Mouse (Mus musculus) stomach, embryonic 15.5 days (tissue): Measurements from ENCODE around the gene Fstl5. TPM values are rescaled to one million over a fixed set of nuclear protein-coding genes. Genes with fewer than 3 reads are reported as not detected.
"Not testable (repeated sequence)": the region's sequence is repeated elsewhere in the genome, so short reads cannot be mapped to it uniquely, and the experiment has no call there.

Source experiments
- ATAC-seq: fragments of 200-750 bp; cut with Nextera tagmentation; 2 replicates; pipeline ENCODE4 v1.8.0; 2017; ENCODE audit warnings: low read depth, moderate number of reproducible peaks, moderate TSS enrichment; ENCODE audit not compliant: insufficient read depth, low FRiP score
- H3K27ac ChIP-seq: fragments of 300-500 bp; sonication (generic); 2 replicates; pipeline ENCODE4 v1.5.1; 2015; ENCODE audit warnings: mild to moderate bottlenecking, inconsistent platforms
- H3K27me3 ChIP-seq: fragments of 300-500 bp; sonication (generic); replicated peaks from 2 replicates; pipeline ENCODE4 v1.6.1; 2015; ENCODE audit warnings: inconsistent platforms
- H3K36me3 ChIP-seq: fragments of 300-500 bp; sonication (generic); 2 replicates; pipeline ENCODE4 v1.6.1; 2015; ENCODE audit warnings: inconsistent platforms
- H3K4me1 ChIP-seq: fragments of 300-500 bp; sonication (generic); 2 replicates; pipeline ENCODE4 v1.6.1; 2015; ENCODE audit warnings: inconsistent platforms
- H3K4me2 ChIP-seq: fragments of 300-500 bp; sonication (generic); 2 replicates; pipeline ENCODE4 v1.6.1; 2015; ENCODE audit warnings: mild to moderate bottlenecking, inconsistent platforms
- H3K4me3 ChIP-seq: fragments of 300-500 bp; sonication (generic); replicated peaks from 2 replicates; pipeline ENCODE4 v1.5.1; 2015; ENCODE audit warnings: inconsistent platforms
- H3K9ac ChIP-seq: fragments of 300-500 bp; sonication (generic); 2 replicates; pipeline ENCODE4 v1.6.1; 2015; ENCODE audit warnings: inconsistent platforms
- H3K9me3 ChIP-seq: fragments of 300-500 bp; sonication (generic); 2 replicates; pipeline ENCODE4 v1.6.1; 2016; ENCODE audit warnings: inconsistent platforms
- WGBS: fragments of 180-500 bp; shearing (Covaris S2); methylation state at CpG from one replicate; pipeline ENCODE4 v1.1.7; 2015; 5-methylcytosine and 5-hydroxymethylcytosine counted together
- polyA plus RNA-seq: library from polyadenylated mRNA; unstranded; fragments of >200 nt; fragmentation: Nextera tagmentation; extraction: Ambion mirVana; gene quantifications from 2 replicates; pipeline ENCODE4 v1.2.1, GENCODE M21; 2015

Fstl5 gene
- polyA plus RNA-seq, 1 experiment from 2014 or later: 4.6 TPM

GRCm38 (mm10) chr3:76301026-76301773 lies 227.1 kb downstream of the Fstl5 start:
- 83% methylated on average over 2 of the region's 2 CpGs for WGBS
- no peak for ATAC-seq
- Histone ChIP-seq H3K4me1 (no peaks in the 10 kb centered on the region), H3K9me3 (no peaks in the 10 kb centered on the region), H3K36me3 (no peaks in the 10 kb centered on the region), H3K4me3 (no peak overlapping the region), H3K4me2 (no peak overlapping the region), H3K27me3 (no peaks in the 10 kb centered on the region), H3K9ac (no peak overlapping the region), H3K27ac (no peak overlapping the region)

- WGBS: 73% methylated on average over 3 of the region's 3 CpGs
- H3K9me3 ChIP-seq: no peaks in the 10 kb centered on the region
Measured at GRCm38 (mm10) chr3:76316991-76317390, 242.9 kb downstream of the Fstl5 start.

GRCm38 (mm10) chr3:76319531-76319930 lies 245.5 kb downstream of the Fstl5 start:
- Histone ChIP-seq H3K36me3 (no peaks in the 10 kb centered on the region), H3K9me3 (no peaks in the 10 kb centered on the region), H3K9ac (no peak overlapping the region), H3K4me2 (no peak overlapping the region), H3K27ac (no peak overlapping the region), H3K4me3 (no peak overlapping the region), H3K27me3 (no peaks in the 10 kb centered on the region), H3K4me1 (no peaks in the 10 kb centered on the region)
- WGBS: 91% methylated on average over 4 of the region's 4 CpGs
- no peak for ATAC-seq

More at GRCm38 (mm10) chr3:76316991-76317390, 242.9 kb downstream of the Fstl5 start:
- no peak overlapping the region for H3K4me3 ChIP-seq
- no peaks in the 10 kb centered on the region for H3K36me3 ChIP-seq
- H3K9ac ChIP-seq: no peak overlapping the region
- H3K27me3 ChIP-seq: no peaks in the 10 kb centered on the region
- no peaks in the 10 kb centered on the region for H3K4me1 ChIP-seq
- H3K4me2 ChIP-seq: no peak overlapping the region
- ATAC-seq: no peak
- H3K27ac ChIP-seq: no peak overlapping the region

GRCm38 (mm10) chr3:76322431-76322830 lies 248.4 kb downstream of the Fstl5 start:
- H3K36me3 ChIP-seq: no peaks in the 10 kb centered on the region
- no peak for ATAC-seq
- 83% methylated on average over 1 of the region's 1 CpGs for WGBS
- no peak overlapping the region for H3K27ac ChIP-seq
- no peaks in the 10 kb centered on the region for H3K4me1 ChIP-seq
- H3K9me3 ChIP-seq: no peaks in the 10 kb centered on the region
- H3K4me3 ChIP-seq: no peak overlapping the region
- no peak overlapping the region for H3K9ac ChIP-seq
- H3K27me3 ChIP-seq: no peaks in the 10 kb centered on the region
- no peak overlapping the region for H3K4me2 ChIP-seq

GRCm38 (mm10) chr3:76336922-76337321 lies 262.9 kb downstream of the Fstl5 start:
- H3K4me1 ChIP-seq: no peaks in the 10 kb centered on the region
- H3K9me3 ChIP-seq: no peaks in the 10 kb centered on the region
- H3K4me3 ChIP-seq: no peak overlapping the region
- H3K4me2 ChIP-seq: no peak overlapping the region
- no peak overlapping the region for H3K27ac ChIP-seq
- H3K27me3 ChIP-seq: no peaks in the 10 kb centered on the region
- H3K9ac ChIP-seq: no peak overlapping the region
- no peak for ATAC-seq
- WGBS: 73% methylated on average over 4 of the region's 4 CpGs
- no peaks in the 10 kb centered on the region for H3K36me3 ChIP-seq

- Histone ChIP-seq H3K4me1 (no peaks in the 10 kb centered on the region), H3K9ac (no peak overlapping the region), H3K4me3 (no peak overlapping the region), H3K9me3 (no peaks in the 10 kb centered on the region), H3K27me3 (no peaks in the 10 kb centered on the region), H3K4me2 (no peak overlapping the region), H3K27ac (no peak overlapping the region), H3K36me3 (no peaks in the 10 kb centered on the region)
- no peak for ATAC-seq
Measured at GRCm38 (mm10) chr3:76367000-76367399, 292.9 kb downstream of the Fstl5 start.

GRCm38 (mm10) chr3:76369910-76370309 lies 295.8 kb downstream of the Fstl5 start:
- Histone ChIP-seq H3K4me1 (no peaks in the 10 kb centered on the region), H3K4me2 (no peak overlapping the region), H3K4me3 (no peak overlapping the region), H3K36me3 (no peaks in the 10 kb centered on the region), H3K27ac (no peak overlapping the region), H3K27me3 (no peaks in the 10 kb centered on the region), H3K9ac (no peak overlapping the region), H3K9me3 (no peaks in the 10 kb centered on the region)
- ATAC-seq: no peak
- WGBS: 92% methylated on average over 4 of the region's 4 CpGs

- no peaks in the 10 kb centered on the region for H3K36me3 ChIP-seq
- H3K4me1 ChIP-seq: no peaks in the 10 kb centered on the region
- no peak overlapping the region for H3K9ac ChIP-seq
- H3K4me2 ChIP-seq: no peak overlapping the region
- WGBS: 79% methylated on average over 6 of the region's 6 CpGs
- no peak overlapping the region for H3K27ac ChIP-seq
- no peaks in the 10 kb centered on the region for H3K27me3 ChIP-seq
- H3K4me3 ChIP-seq: no peak overlapping the region
- no peak for ATAC-seq
- H3K9me3 ChIP-seq: no peaks in the 10 kb centered on the region
Measured at GRCm38 (mm10) chr3:76428775-76429372, 354.8 kb downstream of the Fstl5 start.

GRCm38 (mm10) chr3:76467229-76467874 lies 393.3 kb downstream of the Fstl5 start:
- Histone ChIP-seq H3K4me3 (no peak overlapping the region), H3K9ac (no peak overlapping the region), H3K27me3 (no peaks in the 10 kb centered on the region), H3K4me2 (no peak overlapping the region), H3K4me1 (no peaks in the 10 kb centered on the region), H3K36me3 (no peaks in the 10 kb centered on the region), H3K9me3 (no peaks in the 10 kb centered on the region), H3K27ac (no peak overlapping the region)
- ATAC-seq: no peak

- no peak overlapping the region for H3K4me2 ChIP-seq
- H3K27ac ChIP-seq: no peak overlapping the region
- 60% methylated on average over 1 of the region's 1 CpGs for WGBS
- ATAC-seq: no peak
- H3K27me3 ChIP-seq: no peaks in the 10 kb centered on the region
- no peaks in the 10 kb centered on the region for H3K4me1 ChIP-seq
- H3K4me3 ChIP-seq: no peak overlapping the region
- no peaks in the 10 kb centered on the region for H3K9me3 ChIP-seq
- no peak overlapping the region for H3K9ac ChIP-seq
- H3K36me3 ChIP-seq: no peaks in the 10 kb centered on the region
Measured at GRCm38 (mm10) chr3:76468147-76468546, 394.1 kb downstream of the Fstl5 start.

- H3K27ac ChIP-seq, H3K4me1 ChIP-seq, H3K27me3 ChIP-seq, ATAC-seq, H3K4me2 ChIP-seq, H3K9me3 ChIP-seq, H3K36me3 ChIP-seq, H3K9ac ChIP-seq, H3K4me3 ChIP-seq: not testable (repeated sequence)
- WGBS: 47% methylated on average over 3 of the region's 3 CpGs
Measured at GRCm38 (mm10) chr3:76507891-76508290, 433.8 kb downstream of the Fstl5 start.

- no peak overlapping the region for H3K9ac ChIP-seq
- ATAC-seq: no peak
- no peaks in the 10 kb centered on the region for H3K9me3 ChIP-seq
- H3K4me3 ChIP-seq: no peak overlapping the region
- no peak overlapping the region for H3K4me2 ChIP-seq
- WGBS: 91% methylated on average over 14 of the region's 14 CpGs
- no peaks in the 10 kb centered on the region for H3K4me1 ChIP-seq
- no peaks in the 10 kb centered on the region for H3K27me3 ChIP-seq
- no peaks in the 10 kb centered on the region for H3K36me3 ChIP-seq
- H3K27ac ChIP-seq: no peak overlapping the region
Measured at GRCm38 (mm10) chr3:76508811-76509210, 434.7 kb downstream of the Fstl5 start.
